Mouse (Mus musculus) gastrocnemius, adult 8-10 months (tissue): ENCODE measurements around the gene Pcgf2. TPM values are rescaled to one million over a fixed set of nuclear protein-coding genes. Genes with fewer than 3 reads are reported as not detected.
A peak's percentile ranks its signal among the peaks of the same experiment; 100 is the strongest.
"Not testable (repeated sequence)": the region's sequence is repeated elsewhere in the genome, so short reads cannot be mapped to it uniquely, and the experiment has no call there.

Experiments used
- DNase-seq, 2 experiments: peaks; one replicate each; pipeline ENCODE4 v3.0.0; 2022; ENCODE audit warnings: low spot score in 2 of 2
- total RNA-seq, 4 experiments: library from RNA; stranded (reverse); gene quantifications; 2 replicates each; pipeline ENCODE4 v1.2.4; 2022

Gene Pcgf2
- 1 to 10 TPM; 1.2 to 2.7 (median 1.5) TPM for total RNA-seq

GRCm38 (mm10) chr11:97700003-97700745 is at the start of gene Pcgf2:
Pcgf2 (minus strand) TSS chr11:97700497.
- DNase-seq, result peak; percentile 60 to 76

GRCm38 (mm10) chr11:97748496-97748895 is 48.2 kb upstream of the Pcgf2 start:
- DNase-seq, result no peak

- no peak for DNase-seq
These were observed 47.5 kb upstream of the Pcgf2 start for GRCm38 (mm10) chr11:97747773-97748172.

- DNase-seq, result no peak
These were observed 45.0 kb upstream of the Pcgf2 start for GRCm38 (mm10) chr11:97745331-97745721.

GRCm38 (mm10) chr11:97744718-97745330 is 44.5 kb upstream of the Pcgf2 start:
- DNase-seq, result peak; percentile 98

- DNase-seq, result peak in 1 of 2 experiments; percentile 35
These were observed 43.9 kb upstream of the Pcgf2 start, which contains the start of gene Pip4k2b for GRCm38 (mm10) chr11:97744063-97744717. Pip4k2b (minus strand) TSS chr11:97744704.

GRCm38 (mm10) chr11:97743423-97743822 is 43.1 kb upstream of the Pcgf2 start:
- no peak for DNase-seq

GRCm38 (mm10) chr11:97742591-97742990 is 42.3 kb upstream of the Pcgf2 start:
- DNase-seq, result no peak

- no peak for DNase-seq
These were observed 41.9 kb upstream of the Pcgf2 start for GRCm38 (mm10) chr11:97742157-97742556.

GRCm38 (mm10) chr11:97740190-97740589 is 39.9 kb upstream of the Pcgf2 start:
- DNase-seq, result no peak

- no peak for DNase-seq
These were observed 38.9 kb upstream of the Pcgf2 start for GRCm38 (mm10) chr11:97739155-97739554.

- DNase-seq, result no peak
These were observed 38.4 kb upstream of the Pcgf2 start for GRCm38 (mm10) chr11:97738703-97739102.

- no peak for DNase-seq
These were observed 37.3 kb upstream of the Pcgf2 start for GRCm38 (mm10) chr11:97737600-97737999.

GRCm38 (mm10) chr11:97736645-97737044 is 36.3 kb upstream of the Pcgf2 start:
- DNase-seq, result no peak

- not testable (repeated sequence) for DNase-seq
These were observed 34.5 kb upstream of the Pcgf2 start for GRCm38 (mm10) chr11:97734810-97735209.

GRCm38 (mm10) chr11:97733689-97734088 is 33.4 kb upstream of the Pcgf2 start:
- no peak for DNase-seq

GRCm38 (mm10) chr11:97728730-97729129 is 28.4 kb upstream of the Pcgf2 start:
- DNase-seq, result peak in 1 of 2 experiments; percentile 13

GRCm38 (mm10) chr11:97728311-97728710 is 28.0 kb upstream of the Pcgf2 start:
- DNase-seq, result no peak

GRCm38 (mm10) chr11:97723709-97724108 is 23.4 kb upstream of the Pcgf2 start:
- DNase-seq, result no peak

- no peak for DNase-seq
These were observed 21.0 kb upstream of the Pcgf2 start for GRCm38 (mm10) chr11:97721338-97721737.

GRCm38 (mm10) chr11:97719041-97719440 is 18.7 kb upstream of the Pcgf2 start:
- no peak for DNase-seq

GRCm38 (mm10) chr11:97718281-97718860 is 18.1 kb upstream of the Pcgf2 start:
- no peak for DNase-seq
